Mouse (Mus musculus) bone marrow macrophage, adult 2 months (primary cell): ENCODE data around the gene Tor4a. TPM values are rescaled to one million over a fixed set of nuclear protein-coding genes. Genes with fewer than 3 reads are reported as not detected.

Source experiments
- H3K27ac ChIP-seq: 2 replicates; pipeline ENCODE4 v1.5.1; 2012; ENCODE audit warnings: low read depth, low read length; ENCODE audit not compliant: insufficient read depth
- H3K4me1 ChIP-seq: 2 replicates; pipeline ENCODE4 v1.6.1; 2012; ENCODE audit warnings: low read length; ENCODE audit not compliant: control insufficient read depth, insufficient read depth
- H3K4me3 ChIP-seq: 2 replicates; pipeline ENCODE4 v1.5.1; 2012; ENCODE audit warnings: mild to moderate bottlenecking, low read length, moderate library complexity; ENCODE audit not compliant: insufficient read depth
- CTCF ChIP-seq: IDR thresholded peaks from 2 replicates; pipeline ENCODE4 v1.5.1; 2012; ENCODE audit warnings: low read depth, mild to moderate bottlenecking, low read length, moderate library complexity
- POLR2A ChIP-seq: IDR thresholded peaks from 2 replicates; pipeline ENCODE4 v1.6.1; 2012; ENCODE audit warnings: mild to moderate bottlenecking, low read depth, low read length, borderline replicate concordance
- polyA plus RNA-seq: library from polyadenylated mRNA; stranded (reverse); fragments of >200 nt; gene quantifications from 2 replicates; pipeline ENCODE4 v1.2.4, GENCODE M21; 2012; ENCODE audit not compliant: missing spikeins, insufficient read depth, insufficient read length

Tor4a gene
- polyA plus RNA-seq, 1 experiment: 73.2 TPM

GRCm38 (mm10) chr2:25180973-25181890 is 15.5 kb downstream of the Tor4a start:
- Histone ChIP-seq H3K27ac (no peak overlapping the region), H3K4me1 (no peaks in the 10 kb centered on the region), H3K4me3 (peak overlapping the region; percentile 57)
- TF ChIP-seq POLR2A: no peak
- TF ChIP-seq CTCF: no peak

DNA sequence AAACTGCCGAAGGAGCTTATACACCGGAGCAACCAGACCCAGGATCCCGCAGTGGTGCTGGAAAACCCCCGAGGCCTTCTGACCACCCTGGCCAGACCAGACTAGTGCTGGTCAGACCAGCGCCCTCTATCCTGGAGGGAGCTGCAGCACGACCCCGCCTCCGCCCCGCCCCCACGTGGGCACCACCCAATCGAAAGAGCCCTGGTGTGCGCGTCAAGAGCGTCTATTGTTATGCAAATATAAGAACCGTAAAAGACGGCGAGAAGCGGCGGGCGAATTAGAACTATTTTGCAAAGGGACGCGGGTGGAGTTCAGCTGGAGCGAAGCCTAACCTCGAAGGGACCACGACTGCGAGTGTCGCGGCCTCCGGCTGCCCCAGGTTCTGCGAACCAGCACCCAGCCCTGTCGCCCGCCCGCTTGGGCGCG is 16.2 kb downstream of the Tor4a start, which contains the start of gene Nrarp:
Gene Nrarp (plus strand): TSS at position 281 of the 426 bp plus-strand sequence.
- H3K27ac ChIP-seq: no peak within 1 kb of the TSS
- H3K4me1 ChIP-seq: no peaks in the 10 kb centered on the region
- H3K4me3 ChIP-seq: peak within 1 kb of the TSS; percentile 57
- no peak for TF ChIP-seq CTCF
- TF ChIP-seq POLR2A: no peak

- no peaks in the 10 kb centered on the region for H3K4me1 ChIP-seq
- no peak overlapping the region for H3K4me3 ChIP-seq
- no peak for TF ChIP-seq CTCF
- TF ChIP-seq POLR2A: no peak
- H3K27ac ChIP-seq: no peak overlapping the region
These were observed 17.0 kb downstream of the Tor4a start for GRCm38 (mm10) chr2:25179566-25180217.

DNA sequence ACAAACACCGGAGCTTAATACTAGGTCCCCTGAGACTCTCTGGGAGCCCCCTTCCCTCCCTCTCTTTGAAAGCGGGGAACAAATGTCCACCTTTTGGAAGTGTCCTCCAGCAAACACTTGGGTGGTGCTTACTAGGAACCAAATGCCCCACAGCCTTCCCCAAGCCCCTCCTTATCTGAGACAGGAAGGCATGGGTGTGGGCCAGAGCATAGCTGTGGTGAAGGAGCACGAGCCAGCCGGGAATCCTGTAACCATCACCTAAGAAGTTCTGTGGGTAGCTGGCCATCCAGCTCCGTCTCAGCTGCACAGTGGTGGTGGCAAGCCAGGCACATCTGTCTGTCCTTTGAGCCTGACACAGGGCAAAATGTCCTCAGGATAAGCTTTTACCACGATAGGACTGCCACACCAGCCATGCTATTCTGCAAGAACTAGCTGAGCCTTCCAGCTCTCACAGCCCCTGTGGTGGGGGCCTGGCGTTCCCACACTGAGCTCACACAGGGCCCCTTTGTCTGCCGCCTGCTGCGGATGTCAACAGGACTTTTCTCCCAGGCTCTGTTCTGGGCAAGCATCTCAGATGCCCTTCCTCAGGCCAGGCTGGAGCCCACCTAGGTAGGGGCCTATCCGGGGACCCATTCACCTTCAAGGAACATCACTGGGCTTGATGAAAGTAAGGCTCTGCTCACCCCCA is 18.3 kb downstream of the Tor4a start:
- Histone ChIP-seq H3K4me1 (no peaks in the 10 kb centered on the region), H3K27ac (no peak overlapping the region), H3K4me3 (no peak overlapping the region)
- TF ChIP-seq POLR2A (no peak), CTCF (no peak)

DNA sequence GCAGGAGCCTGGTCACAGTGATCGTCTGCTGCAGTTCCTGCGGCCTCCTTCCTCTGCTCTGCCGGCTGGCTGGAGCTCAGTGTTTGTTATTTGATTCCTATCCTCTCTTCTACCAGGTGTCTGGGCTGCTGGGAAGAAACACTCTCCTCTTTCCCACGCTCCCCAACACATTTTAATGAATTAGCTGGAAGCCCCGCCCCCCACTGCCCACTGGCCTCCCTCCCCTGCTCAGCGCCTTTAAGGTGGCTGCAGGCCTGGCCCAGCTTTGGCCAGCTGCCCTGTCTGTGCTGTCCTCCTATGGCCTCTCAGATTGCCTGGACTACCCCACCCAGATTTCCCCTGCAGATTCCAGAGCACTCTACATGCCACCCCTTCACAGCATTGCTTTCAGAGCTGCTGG is 19.0 kb downstream of the Tor4a start:
- H3K27ac ChIP-seq: no peak overlapping the region
- H3K4me3 ChIP-seq: no peak overlapping the region
- no peak for TF ChIP-seq POLR2A
- H3K4me1 ChIP-seq: peaks cover 2% of the 10 kb centered on the region

DNA sequence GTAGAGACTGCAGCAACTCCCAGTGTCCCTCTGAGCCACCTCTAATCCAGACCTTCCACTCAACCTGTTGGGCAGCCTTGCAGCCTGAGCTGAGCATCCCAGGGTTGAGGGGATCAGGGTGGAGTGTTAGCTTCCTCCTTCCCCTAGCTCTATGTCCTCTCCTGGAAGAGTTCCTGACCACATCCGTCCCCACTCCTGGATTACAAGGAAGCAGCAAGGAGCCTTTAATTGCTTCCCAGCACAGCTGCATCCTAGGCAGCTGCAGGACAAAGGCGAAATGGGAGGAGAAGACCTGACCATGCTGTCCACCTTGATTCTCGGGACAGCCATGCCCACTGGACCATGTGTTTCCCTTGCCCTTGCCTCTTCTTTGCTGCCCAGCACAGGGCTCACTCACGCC is 19.6 kb downstream of the Tor4a start:
- no peak overlapping the region for H3K4me3 ChIP-seq

GRCm38 (mm10) chr2:25176573-25176972 is 20.1 kb downstream of the Tor4a start:
- no peak overlapping the region for H3K27ac ChIP-seq
- H3K4me1 ChIP-seq: peaks cover 4% of the 10 kb centered on the region
- no peak overlapping the region for H3K4me3 ChIP-seq
- no peak for TF ChIP-seq CTCF
- no peak for TF ChIP-seq POLR2A

More for the DNA sequence above, 19.6 kb downstream of the Tor4a start:
- peaks cover 4% of the 10 kb centered on the region for H3K4me1 ChIP-seq
- TF ChIP-seq POLR2A: no peak
- no peak for TF ChIP-seq CTCF
- H3K27ac ChIP-seq: no peak overlapping the region

DNA sequence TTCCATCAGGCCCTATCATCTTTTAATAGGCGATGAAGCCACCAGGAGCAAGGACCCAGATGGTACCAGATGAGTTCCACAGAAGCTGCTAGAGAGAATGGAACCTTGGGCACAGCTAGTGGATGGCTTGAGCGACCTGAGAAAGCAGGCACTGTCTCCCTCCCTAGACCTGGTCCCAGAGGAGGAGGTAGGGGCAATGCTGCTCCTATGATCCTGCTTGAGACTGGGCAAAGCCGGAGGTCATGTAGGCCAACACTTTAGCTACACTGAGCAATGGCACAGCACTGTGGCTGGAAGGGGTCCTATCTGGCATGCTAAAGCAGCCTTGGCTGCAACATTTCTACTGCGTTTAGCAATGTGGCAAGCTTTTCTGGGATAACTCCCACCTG is 21.0 kb downstream of the Tor4a start:
- Histone ChIP-seq H3K27ac (no peak overlapping the region), H3K4me1 (peaks cover 4% of the 10 kb centered on the region)
- no peak for TF ChIP-seq POLR2A
- TF ChIP-seq CTCF: no peak

DNA sequence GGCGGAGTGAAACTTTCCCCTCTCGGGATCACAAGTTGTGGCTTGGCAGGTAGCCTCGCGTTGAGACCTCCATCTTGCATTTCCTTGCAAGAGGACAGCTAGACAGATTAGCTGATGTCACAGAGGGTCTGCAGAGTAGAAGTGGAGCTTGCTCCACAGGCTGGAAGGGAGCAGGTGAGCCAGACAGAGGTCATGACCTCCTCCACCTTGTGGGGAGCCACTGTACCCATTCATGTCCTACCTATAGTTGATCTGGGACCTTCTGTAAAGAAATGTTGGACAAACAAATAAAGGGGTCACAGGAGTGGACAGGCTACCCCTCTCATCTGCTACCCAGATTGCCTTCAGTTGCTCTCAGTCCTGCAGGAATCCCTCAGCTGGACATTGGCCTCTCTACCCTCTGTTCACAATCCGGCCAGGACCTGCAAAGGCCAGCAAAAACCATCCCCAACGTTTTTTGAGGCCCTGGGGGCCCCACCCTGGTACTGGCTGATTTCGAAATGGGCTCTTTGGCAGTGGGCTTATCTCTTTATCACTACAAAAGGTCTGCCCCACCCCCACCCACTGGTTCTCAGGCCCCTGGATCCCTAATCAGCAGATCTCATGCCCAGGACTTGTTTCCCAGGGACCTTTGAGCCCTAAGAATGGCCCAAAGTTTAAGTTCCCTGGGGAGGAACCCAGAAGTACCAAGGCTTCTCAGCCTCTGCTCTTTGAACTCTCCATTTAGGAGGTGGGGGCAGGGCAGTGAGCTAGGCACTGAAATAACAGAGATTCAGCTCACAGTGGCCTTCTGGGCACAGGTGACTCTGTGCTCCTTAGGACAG is 21.6 kb downstream of the Tor4a start:
- Histone ChIP-seq H3K27ac (no peak overlapping the region), H3K4me1 (peaks cover 4% of the 10 kb centered on the region), H3K4me3 (no peak overlapping the region)
- no peak for TF ChIP-seq CTCF
- TF ChIP-seq POLR2A: no peak

More for the DNA sequence above, 21.0 kb downstream of the Tor4a start:
- H3K4me3 ChIP-seq: no peak overlapping the region
